Mouse (Mus musculus) small intestine, adult 2 months (tissue): ENCODE data around the gene Nrf1.

ENCODE experiments used
- CTCF ChIP-seq: fragments of 200-500 bp; IDR thresholded peaks from 2 replicates; pipeline ENCODE4 v1.5.1; 2012; ENCODE audit warnings: low read depth, mild to moderate bottlenecking, control low read depth, inconsistent platforms, low read length, moderate library complexity, mixed read lengths; ENCODE audit not compliant: insufficient replicate concordance, insufficient read length; ENCODE audit errors: extremely low read depth
- POLR2A ChIP-seq: fragments of 200-500 bp; IDR thresholded peaks from 2 replicates; pipeline ENCODE4 v1.6.1; 2012; ENCODE audit warnings: low read depth, mild to moderate bottlenecking, control low read depth, inconsistent platforms, low read length, moderate library complexity

- TF ChIP-seq CTCF (no peak), POLR2A (no peak)
These were observed 124.6 kb downstream of the Nrf1 start for GRCm38 (mm10) chr6:30172441-30172819.
